Mouse (Mus musculus) heart, embryonic 14.5 days (tissue): ENCODE measurements around the gene Ctnnd2. TPM values are rescaled to one million over a fixed set of nuclear protein-coding genes. Genes with fewer than 3 reads are reported as not detected.

ENCODE experiments used
- ATAC-seq: fragments of 200-750 bp; cut with Nextera tagmentation; 2 replicates; pipeline ENCODE4 v1.8.0; 2017; ENCODE audit warnings: low read depth, moderate TSS enrichment; ENCODE audit not compliant: insufficient number of reproducible peaks, insufficient read depth, low FRiP score
- H3K27ac ChIP-seq, 2 experiments: fragments of 200-500 bp in 1 of 2; fragments of 300-500 bp in 1 of 2; sonication (generic) in 1 of 2; replicated peaks in 1 of 2; 2 replicates each; pipeline ENCODE4 v1.5.1; 2012 to 2014; ENCODE audit warnings: low read depth in 2 of 2, low read length in 2 of 2, control low read depth in 1 of 2, mild to moderate bottlenecking in 1 of 2, mixed read lengths in 1 of 2; ENCODE audit not compliant: control insufficient read depth in 1 of 2, insufficient read depth in 1 of 2
- H3K27me3 ChIP-seq: fragments of 300-500 bp; sonication (generic); 2 replicates; pipeline ENCODE4 v1.6.1; 2014; ENCODE audit warnings: mild to moderate bottlenecking, low read length, control low read depth; ENCODE audit not compliant: control insufficient read depth, insufficient read depth
- H3K36me3 ChIP-seq: fragments of 300-500 bp; sonication (generic); 2 replicates; pipeline ENCODE4 v1.6.1; 2014; ENCODE audit warnings: mild to moderate bottlenecking, control low read depth, low read length, mixed read lengths; ENCODE audit not compliant: control insufficient read depth, insufficient read depth
- H3K4me1 ChIP-seq, 2 experiments: fragments of 200-500 bp in 1 of 2; fragments of 300-500 bp in 1 of 2; sonication (generic) in 1 of 2; 2 replicates each; pipeline ENCODE4 v1.6.1; 2012 to 2014; ENCODE audit warnings: low read length in 2 of 2, control low read depth in 1 of 2, mixed read lengths in 1 of 2; ENCODE audit not compliant: control insufficient read depth in 2 of 2, insufficient read depth in 2 of 2
- H3K4me2 ChIP-seq: fragments of 300-500 bp; sonication (generic); 2 replicates; pipeline ENCODE4 v1.6.1; 2014; ENCODE audit warnings: mild to moderate bottlenecking, low read length
- H3K4me3 ChIP-seq, 2 experiments: fragments of 200-500 bp in 1 of 2; fragments of 300-500 bp in 1 of 2; sonication (generic) in 1 of 2; 2 replicates each; pipeline ENCODE4 v1.5.1; 2012 to 2014; ENCODE audit warnings: low read length in 2 of 2, mild to moderate bottlenecking in 2 of 2, control low read depth in 1 of 2, low read depth in 1 of 2, moderate library complexity in 1 of 2; ENCODE audit not compliant: control insufficient read depth in 1 of 2, insufficient read depth in 1 of 2
- H3K9ac ChIP-seq: fragments of 300-500 bp; sonication (generic); 2 replicates; pipeline ENCODE4 v1.6.1; 2014; ENCODE audit warnings: mild to moderate bottlenecking, low read length
- H3K9me3 ChIP-seq: fragments of 300-500 bp; sonication (generic); 2 replicates; pipeline ENCODE4 v1.6.1; 2016; ENCODE audit warnings: low read length, control low read depth; ENCODE audit not compliant: control insufficient read depth
- WGBS: fragments of 180-500 bp; shearing (Covaris S2); extraction: QIAGEN DNeasy Blood & Tissue Kit; methylation state at CpG from one replicate; pipeline ENCODE4 v1.1.7; 2014; 5-methylcytosine and 5-hydroxymethylcytosine counted together
- polyA plus RNA-seq: library from polyadenylated mRNA; unstranded; fragments of >200 nt; fragmentation: Nextera tagmentation; extraction: Ambion mirVana; gene quantifications from 2 replicates; pipeline ENCODE4 v1.2.1, GENCODE M21; 2014

The Ctnnd2 gene
- polyA plus RNA-seq, 1 experiment from 2014 or later: 0.61 TPM

GRCm38 (mm10) chr15:30468773-30469172 lies 296.4 kb downstream of the Ctnnd2 start:
- ATAC-seq: no peak
- H3K4me1 ChIP-seq: peaks cover 0 to 15% of the 10 kb centered on the region in 2 experiments; a peak in 3 of 4 replicates
- 67% methylated on average over 3 of the region's 3 CpGs for WGBS
- no peak overlapping the region for H3K27ac ChIP-seq
- no peaks in the 10 kb centered on the region for H3K36me3 ChIP-seq
- no peaks in the 10 kb centered on the region for H3K9me3 ChIP-seq
- H3K9ac ChIP-seq: no peak overlapping the region
- H3K27me3 ChIP-seq: no peaks in the 10 kb centered on the region
- no peak overlapping the region for H3K4me2 ChIP-seq
- H3K4me3 ChIP-seq: no peak overlapping the region

- Histone ChIP-seq H3K27me3 (no peaks in the 10 kb centered on the region), H3K27ac (no peak overlapping the region), H3K9ac (no peak overlapping the region), H3K36me3 (no peaks in the 10 kb centered on the region), H3K4me1 (peaks cover 0 to 7% of the 10 kb centered on the region in 2 experiments; a peak in 2 of 4 replicates), H3K4me3 (no peak overlapping the region), H3K4me2 (no peak overlapping the region), H3K9me3 (no peaks in the 10 kb centered on the region)
- 39% methylated on average over 6 of the region's 6 CpGs for WGBS
- peak; percentile 13; the same call in 1 of the 2 replicates for ATAC-seq
Observed at GRCm38 (mm10) chr15:30471280-30471966, 299.0 kb downstream of the Ctnnd2 start.

GRCm38 (mm10) chr15:30480676-30481075 lies 308.3 kb downstream of the Ctnnd2 start:
- Histone ChIP-seq H3K36me3 (no peaks in the 10 kb centered on the region), H3K27me3 (no peaks in the 10 kb centered on the region), H3K4me3 (no peak overlapping the region), H3K27ac (no peak overlapping the region), H3K4me1 (no peaks in the 10 kb centered on the region), H3K9me3 (no peaks in the 10 kb centered on the region), H3K4me2 (no peak overlapping the region), H3K9ac (no peak overlapping the region)
- no peak for ATAC-seq
- 64% methylated on average over 15 of the region's 15 CpGs for WGBS

- Histone ChIP-seq H3K27ac (no peak overlapping the region), H3K27me3 (no peaks in the 10 kb centered on the region), H3K9ac (no peak overlapping the region), H3K4me2 (no peak overlapping the region), H3K4me1 (no peaks in the 10 kb centered on the region), H3K9me3 (no peaks in the 10 kb centered on the region), H3K4me3 (no peak overlapping the region), H3K36me3 (no peaks in the 10 kb centered on the region)
- ATAC-seq: no peak
- 62% methylated on average over 5 of the region's 5 CpGs for whole genome bisulfite sequencing
Observed at GRCm38 (mm10) chr15:30506476-30506875, 334.1 kb downstream of the Ctnnd2 start.

- H3K9me3 ChIP-seq: no peaks in the 10 kb centered on the region
- peaks cover 2 to 7% of the 10 kb centered on the region in 2 experiments; a peak in 3 of 4 replicates for H3K4me1 ChIP-seq
- no peak overlapping the region for H3K27ac ChIP-seq
- H3K27me3 ChIP-seq: no peaks in the 10 kb centered on the region
- 76% methylated on average over 3 of the region's 3 CpGs for WGBS
- H3K4me3 ChIP-seq: no peak overlapping the region
- H3K9ac ChIP-seq: no peak overlapping the region
- no peak for ATAC-seq
- no peaks in the 10 kb centered on the region for H3K36me3 ChIP-seq
- no peak overlapping the region for H3K4me2 ChIP-seq
Observed at GRCm38 (mm10) chr15:30512467-30512866, 340.1 kb downstream of the Ctnnd2 start.

GRCm38 (mm10) chr15:30513122-30513521 lies 340.7 kb downstream of the Ctnnd2 start:
- no peak overlapping the region for H3K4me3 ChIP-seq
- H3K9me3 ChIP-seq: no peaks in the 10 kb centered on the region
- H3K27me3 ChIP-seq: no peaks in the 10 kb centered on the region
- H3K9ac ChIP-seq: no peak overlapping the region
- no peak for ATAC-seq
- peaks cover 2 to 7% of the 10 kb centered on the region in 2 experiments; a peak in 3 of 4 replicates for H3K4me1 ChIP-seq
- H3K36me3 ChIP-seq: no peaks in the 10 kb centered on the region
- no peak overlapping the region for H3K4me2 ChIP-seq
- no peak overlapping the region for H3K27ac ChIP-seq

GRCm38 (mm10) chr15:30515425-30515824 lies 343.0 kb downstream of the Ctnnd2 start:
- H3K27ac ChIP-seq: no peak overlapping the region
- WGBS: 32% methylated on average over 4 of the region's 4 CpGs
- ATAC-seq: no peak
- peaks cover 2 to 7% of the 10 kb centered on the region in 2 experiments; a peak in 3 of 4 replicates for H3K4me1 ChIP-seq
- H3K36me3 ChIP-seq: no peaks in the 10 kb centered on the region
- H3K4me3 ChIP-seq: no peak overlapping the region
- no peak overlapping the region for H3K9ac ChIP-seq
- 0 out of 2 replicates have a peak overlapping the region, but pooled peaks have one; percentile 5 for H3K4me2 ChIP-seq
- H3K27me3 ChIP-seq: no peaks in the 10 kb centered on the region
- H3K9me3 ChIP-seq: no peaks in the 10 kb centered on the region

- Histone ChIP-seq H3K27me3 (no peaks in the 10 kb centered on the region), H3K4me2 (no peak overlapping the region), H3K4me3 (no peak overlapping the region), H3K9me3 (no peaks in the 10 kb centered on the region), H3K9ac (no peak overlapping the region), H3K36me3 (no peaks in the 10 kb centered on the region), H3K27ac (no peak overlapping the region), H3K4me1 (no peaks in the 10 kb centered on the region)
- WGBS: 83% methylated on average over 5 of the region's 5 CpGs
- no peak for ATAC-seq
Observed at GRCm38 (mm10) chr15:30541459-30541858, 369.1 kb downstream of the Ctnnd2 start.
